Mouse (Mus musculus) limb, embryonic 14.5 days (tissue): ENCODE results near the gene Rin3. TPM values are rescaled to one million over a fixed set of nuclear protein-coding genes. Genes with fewer than 3 reads are reported as not detected.
A peak's percentile ranks its signal among the peaks of the same experiment; 100 is the strongest.

ENCODE experiments used
- ATAC-seq: fragments of 200-750 bp; cut with Nextera tagmentation; 2 replicates; pipeline ENCODE4 v1.8.0; 2017; ENCODE audit warnings: low read depth, moderate number of reproducible peaks, moderate TSS enrichment; ENCODE audit not compliant: low FRiP score
- DNase-seq: peaks from one replicate; pipeline ENCODE4 v3.0.0-alpha.2; 2015; ENCODE audit warnings: low spot score
- H3K27ac ChIP-seq: fragments of 300-500 bp; sonication (generic); replicated peaks from 2 replicates; pipeline ENCODE4 v1.5.1; 2014; ENCODE audit warnings: low read depth, mild to moderate bottlenecking, low read length, moderate library complexity, mixed read lengths
- H3K27me3 ChIP-seq: fragments of 300-500 bp; sonication (generic); 2 replicates; pipeline ENCODE4 v1.6.1; 2014; ENCODE audit warnings: low read length, mixed read lengths; ENCODE audit not compliant: control insufficient read depth, insufficient read depth
- H3K36me3 ChIP-seq: fragments of 300-500 bp; sonication (generic); 2 replicates; pipeline ENCODE4 v1.6.1; 2014; ENCODE audit warnings: mild to moderate bottlenecking, low read length, moderate library complexity, mixed read lengths; ENCODE audit not compliant: control insufficient read depth, insufficient read depth
- H3K4me1 ChIP-seq: fragments of 300-500 bp; sonication (generic); 2 replicates; pipeline ENCODE4 v1.6.1; 2014; ENCODE audit warnings: antibody characterized with exemption, low read length, mixed read lengths; ENCODE audit not compliant: control insufficient read depth, insufficient read depth
- H3K4me2 ChIP-seq: fragments of 300-500 bp; sonication (generic); replicated peaks from 2 replicates; pipeline ENCODE4 v1.6.1; 2014; ENCODE audit warnings: low read depth, mild to moderate bottlenecking, low read length, moderate library complexity; ENCODE audit not compliant: severe bottlenecking
- H3K4me3 ChIP-seq: fragments of 300-500 bp; sonication (generic); replicated peaks from 2 replicates; pipeline ENCODE4 v1.5.1; 2014; ENCODE audit warnings: low read length
- H3K9ac ChIP-seq: fragments of 300-500 bp; sonication (generic); 2 replicates; pipeline ENCODE4 v1.6.1; 2014; ENCODE audit warnings: mild to moderate bottlenecking, low read depth, low read length, moderate library complexity; ENCODE audit not compliant: severe bottlenecking
- H3K9me3 ChIP-seq: fragments of 300-500 bp; sonication (generic); 2 replicates; pipeline ENCODE4 v1.6.1; 2016; ENCODE audit warnings: low read length; ENCODE audit not compliant: control insufficient read depth
- POLR2A ChIP-seq: fragments of 200-500 bp; IDR thresholded peaks from 2 replicates; pipeline ENCODE4 v1.8.0; 2012; ENCODE audit warnings: inconsistent platforms, mild to moderate bottlenecking, moderate library complexity, borderline replicate concordance; ENCODE audit not compliant: insufficient read depth, insufficient read length; ENCODE audit errors: extremely low read depth
- WGBS: fragments of 180-500 bp; shearing (Covaris S2); extraction: QIAGEN DNeasy Blood & Tissue Kit; methylation state at CpG from one replicate; pipeline ENCODE4 v1.1.7; 2014; 5-methylcytosine and 5-hydroxymethylcytosine counted together
- polyA plus RNA-seq, 2 experiments: library from polyadenylated mRNA; depleted of rRNA in 1 of 2; stranded (reverse) in 1 of 2; unstranded in 1 of 2; fragments of >200 nt; fragmentation: Nextera tagmentation in 1 of 2; extraction: Ambion mirVana in 1 of 2; gene quantifications; 2 replicates each; pipeline versions ENCODE4 v1.2.1 to v1.2.3; 2012 to 2014

Gene Rin3
- polyA plus RNA-seq, 2 experiments, result 10.0 to 10.8 TPM

- DNase-seq (no peak), ATAC-seq (no peak)
- Histone ChIP-seq H3K9me3 (no peaks in the 10 kb centered on the region), H3K27me3 (no peaks in the 10 kb centered on the region), H3K9ac (no peak overlapping the region), H3K27ac (no peak overlapping the region), H3K4me3 (no peak overlapping the region), H3K4me1 (peaks cover 3% of the 10 kb centered on the region; the same call in 1 of the 2 replicates), H3K4me2 (no peak overlapping the region), H3K36me3 (no peaks in the 10 kb centered on the region)
- TF ChIP-seq POLR2A, result no peak
- 61% methylated on average over 2 of the region's 2 CpGs for WGBS
Measured at GRCm38 (mm10) chr12:102342147-102342546, 59.3 kb downstream of the Rin3 start.

GRCm38 (mm10) chr12:102342602-102343001 is 59.8 kb downstream of the Rin3 start:
- peaks cover 3% of the 10 kb centered on the region; the same call in 1 of the 2 replicates for H3K4me1 ChIP-seq
- no peak for ATAC-seq
- H3K36me3 ChIP-seq, result no peaks in the 10 kb centered on the region
- TF ChIP-seq POLR2A, result no peak
- 57% methylated on average over 3 of the region's 3 CpGs for WGBS
- H3K4me3 ChIP-seq, result no peak overlapping the region
- H3K27ac ChIP-seq, result no peak overlapping the region
- H3K4me2 ChIP-seq, result no peak overlapping the region
- no peak overlapping the region for H3K9ac ChIP-seq
- no peaks in the 10 kb centered on the region for H3K27me3 ChIP-seq
- no peak for DNase-seq
- H3K9me3 ChIP-seq, result no peaks in the 10 kb centered on the region

- Histone ChIP-seq H3K36me3 (no peaks in the 10 kb centered on the region), H3K27ac (no peak overlapping the region), H3K9ac (no peak overlapping the region), H3K4me2 (no peak overlapping the region), H3K4me1 (peaks cover 3% of the 10 kb centered on the region; the same call in 1 of the 2 replicates), H3K9me3 (no peaks in the 10 kb centered on the region), H3K4me3 (no peak overlapping the region), H3K27me3 (no peaks in the 10 kb centered on the region)
- no peak for TF ChIP-seq POLR2A
- ATAC-seq, result peak; percentile 30; the same call in 1 of the 2 replicates
- no peak for DNase-seq
- 26% methylated on average over 14 of the region's 14 CpGs for WGBS
Measured at GRCm38 (mm10) chr12:102345031-102345815, 62.4 kb downstream of the Rin3 start.

- TF ChIP-seq POLR2A, result no peak
- ATAC-seq (no peak), DNase-seq (peak; percentile 35)
- no peak overlapping the region for H3K4me3 ChIP-seq
- no peak overlapping the region for H3K27ac ChIP-seq
- H3K9me3 ChIP-seq, result no peaks in the 10 kb centered on the region
- 22% methylated on average over 1 of the region's 1 CpGs for WGBS
- no peak overlapping the region for H3K9ac ChIP-seq
- peaks cover 3% of the 10 kb centered on the region; the same call in 1 of the 2 replicates for H3K4me1 ChIP-seq
- no peaks in the 10 kb centered on the region for H3K27me3 ChIP-seq
- H3K4me2 ChIP-seq, result no peak overlapping the region
- H3K36me3 ChIP-seq, result no peaks in the 10 kb centered on the region
Measured at GRCm38 (mm10) chr12:102346507-102346906, 63.7 kb downstream of the Rin3 start.

GRCm38 (mm10) chr12:102348447-102348846 is 65.6 kb downstream of the Rin3 start:
- H3K9me3 ChIP-seq, result no peaks in the 10 kb centered on the region
- TF ChIP-seq POLR2A, result no peak
- no peaks in the 10 kb centered on the region for H3K36me3 ChIP-seq
- no peak overlapping the region for H3K9ac ChIP-seq
- WGBS, result 77% methylated on average over 6 of the region's 6 CpGs
- H3K27me3 ChIP-seq, result no peaks in the 10 kb centered on the region
- H3K27ac ChIP-seq, result no peak overlapping the region
- ATAC-seq, result no peak
- H3K4me2 ChIP-seq, result no peak overlapping the region
- DNase-seq, result no peak
- H3K4me3 ChIP-seq, result no peak overlapping the region
- peaks cover 3% of the 10 kb centered on the region; the same call in 1 of the 2 replicates for H3K4me1 ChIP-seq
